ENCODE assay signal across 19 mouse cellular contexts in the genomic region with DNA sequence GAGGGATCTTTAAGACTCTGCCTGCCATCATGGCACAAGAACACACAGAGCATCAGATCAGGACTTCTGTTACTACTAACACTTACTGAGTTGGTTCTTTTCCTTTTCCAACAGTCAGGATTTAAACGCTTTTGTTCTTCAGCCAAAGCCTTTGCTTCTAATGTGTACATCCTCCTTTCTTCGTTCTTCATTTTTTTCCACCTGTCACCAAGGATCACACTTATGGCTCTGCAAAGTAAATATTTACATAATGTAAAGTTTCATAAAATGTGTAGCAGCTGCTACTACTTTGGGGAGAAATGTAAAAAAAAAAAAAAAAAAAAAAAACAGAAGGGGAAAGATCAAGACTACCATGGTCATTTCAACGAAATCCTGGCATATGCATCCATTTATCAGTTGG. TPM values are rescaled to one million over a fixed set of nuclear protein-coding genes. Genes with fewer than 3 reads are reported as not detected.
DNase-seq lines count a peak whose midpoint lies in the region; ATAC-seq and TF ChIP-seq lines count a peak whose summit lies in the region.
"Had no signal": no experiment of that assay in that cellular context is flagged by ENCODE, and none has a peak within 500 bp of the region (broad histone marks: within the 10 kb centered on the region; RNA-seq: fewer than 3 reads in every experiment).

No protein-coding gene starts in this region.

- peak; percentile 68 for DNase-seq in lung, embryonic 14.5 days
- no peak for DNase-seq in lung, postnatal 25 days (ENCODE audit: low spot score)
- no peak for DNase-seq in lung, adult 18-20 months
- no peak for DNase-seq in spleen, adult 12 weeks (ENCODE audit: low spot score)
- DNase-seq: adrenal gland, adult 8-10 months; adrenal gland, postnatal 14 days; adrenal gland, postnatal 36 days; cerebellum, adult 11-12 months; cerebellum, adult 2 months; cerebellum, adult 9-10 months; cerebellum, postnatal 10 days; cerebellum, postnatal 25 days; forebrain, postnatal 0 days had no signal

- 29% methylated on average over 3 of the region's 3 CpGs for WGBS in lung, embryonic 14.5 days
- WGBS in lung, embryonic 16.5 days: 24% methylated on average over 3 of the region's 3 CpGs

- ATAC-seq in lung, embryonic 14.5 days (ENCODE audit: insufficient read depth): peak; percentile 64; the same call in 1 of the 2 replicates
- peak; percentile 28; the same call in 1 of the 2 replicates for ATAC-seq in lung, embryonic 16.5 days (ENCODE audit: low read depth)
- ATAC-seq: activated CD4-positive, CD25-positive, alpha-beta regulatory T cell, adult 4 months; forebrain, embryonic 13.5 days; forebrain, embryonic 15.5 days; forebrain, postnatal 0 days; Patski had no signal

- no peak overlapping the region for H3K9ac ChIP-seq in lung, embryonic 14.5 days
- H3K9ac ChIP-seq in lung, embryonic 16.5 days (ENCODE audit: low read length): no peak overlapping the region
- H3K9ac ChIP-seq: embryonic facial prominence, embryonic 13.5 days; forebrain, embryonic 13.5 days; forebrain, embryonic 15.5 days; forebrain, postnatal 0 days had no signal

- H3K4me3 ChIP-seq in lung, embryonic 14.5 days (ENCODE audit: low read depth, low read length): no peak overlapping the region
- no peak overlapping the region for H3K4me3 ChIP-seq in lung, embryonic 16.5 days (ENCODE audit: low read length)
- H3K4me3 ChIP-seq: embryonic facial prominence, embryonic 13.5 days; forebrain, embryonic 13.5 days; forebrain, embryonic 15.5 days had no signal

- no peak overlapping the region for H3K4me2 ChIP-seq in lung, embryonic 14.5 days
- H3K4me2 ChIP-seq in lung, embryonic 16.5 days (ENCODE audit: low read depth, low read length): no peak overlapping the region
- H3K4me2 ChIP-seq: embryonic facial prominence, embryonic 13.5 days; forebrain, embryonic 13.5 days; forebrain, embryonic 15.5 days had no signal

- H3K9me3 ChIP-seq in lung, embryonic 14.5 days (ENCODE audit: low read depth, low read length): no peaks in the 10 kb centered on the region
- no peaks in the 10 kb centered on the region for H3K9me3 ChIP-seq in lung, embryonic 16.5 days (ENCODE audit: control insufficient read depth, low read length)
- H3K9me3 ChIP-seq: embryonic facial prominence, embryonic 13.5 days; forebrain, embryonic 13.5 days; forebrain, embryonic 15.5 days had no signal

- no peaks in the 10 kb centered on the region for H3K4me1 ChIP-seq in lung, embryonic 14.5 days (ENCODE audit: insufficient read depth)
- H3K4me1 ChIP-seq in lung, embryonic 16.5 days (replicated peaks; ENCODE audit: control insufficient read depth, insufficient read depth, low read length): no peaks in the 10 kb centered on the region
- H3K4me1 ChIP-seq: embryonic facial prominence, embryonic 13.5 days; forebrain, embryonic 13.5 days; forebrain, embryonic 15.5 days had no signal

- H3K36me3 ChIP-seq in lung, embryonic 14.5 days (ENCODE audit: insufficient read depth): peaks cover 79% of the 10 kb centered on the region
- H3K36me3 ChIP-seq in lung, embryonic 16.5 days (ENCODE audit: control insufficient read depth, insufficient read depth, low read length): peaks cover 53% of the 10 kb centered on the region

- no peaks in the 10 kb centered on the region for H3K27me3 ChIP-seq in lung, embryonic 14.5 days (ENCODE audit: insufficient read depth, low read length)
- no peaks in the 10 kb centered on the region for H3K27me3 ChIP-seq in lung, embryonic 16.5 days (ENCODE audit: control insufficient read depth, insufficient read depth, low read depth, low read length)
- H3K27me3 ChIP-seq: embryonic facial prominence, embryonic 13.5 days; forebrain, embryonic 13.5 days; forebrain, embryonic 15.5 days; Patski had no signal

- H3K27ac ChIP-seq in lung, embryonic 14.5 days (ENCODE audit: low read depth): peak overlapping the region; percentile 6; the same call in 1 of the 2 replicates
- peak overlapping the region; percentile 22; the same call in 1 of the 2 replicates for H3K27ac ChIP-seq in lung, embryonic 16.5 days (ENCODE audit: low read length)
- H3K27ac ChIP-seq: embryonic facial prominence, embryonic 13.5 days; forebrain, embryonic 13.5 days; forebrain, embryonic 15.5 days had no signal

- TF ChIP-seq CTCF in lung, embryonic 14.5 days (IDR thresholded peaks at IDR 0.05; ENCODE audit: low read depth): no peak

RNA-seq across cellular contexts. Expression of a gene that starts 21.8 kb away (rescaled TPM):
- polyA plus RNA-seq in lung, embryonic 14.5 days (2014; fragmentation: Nextera tagmentation; extraction: Ambion mirVana): 121 and 129 TPM in 2 replicates
- polyA plus RNA-seq in lung, embryonic 16.5 days (2015; fragmentation: Nextera tagmentation; extraction: Ambion mirVana): 146 and 157 TPM in 2 replicates
